Mouse (Mus musculus) 3134 (cell line): ENCODE results near the gene Whamm.

Experiments used
- DNase-seq: peaks from one replicate; pipeline ENCODE4 v3.0.0-alpha.2; 2011; ENCODE audit warnings: low spot score; ENCODE audit not compliant: insufficient read length; ENCODE audit errors: extremely low read depth

Gene Whamm

DNA sequence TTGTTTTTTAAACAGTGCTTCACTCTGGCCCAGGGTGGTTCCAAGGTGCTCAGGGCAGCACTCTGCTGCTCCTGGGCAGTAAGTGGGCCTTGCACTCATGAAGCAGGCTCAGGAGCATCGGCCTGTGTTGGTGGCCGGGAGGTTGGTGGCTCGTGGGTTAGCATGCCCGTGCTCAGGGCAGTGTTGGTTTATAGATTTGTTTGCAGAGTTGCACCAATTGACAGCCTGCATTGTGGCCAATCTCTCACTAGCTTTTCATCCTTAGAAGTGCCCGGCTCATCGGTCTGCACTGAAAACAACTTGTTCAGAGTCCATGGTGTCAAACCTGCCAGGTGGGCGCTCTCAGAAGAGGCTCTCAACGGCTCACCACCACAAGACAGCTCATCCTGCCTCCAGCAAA is 22.3 kb downstream of the Whamm start:
- DNase-seq = no peak

DNA sequence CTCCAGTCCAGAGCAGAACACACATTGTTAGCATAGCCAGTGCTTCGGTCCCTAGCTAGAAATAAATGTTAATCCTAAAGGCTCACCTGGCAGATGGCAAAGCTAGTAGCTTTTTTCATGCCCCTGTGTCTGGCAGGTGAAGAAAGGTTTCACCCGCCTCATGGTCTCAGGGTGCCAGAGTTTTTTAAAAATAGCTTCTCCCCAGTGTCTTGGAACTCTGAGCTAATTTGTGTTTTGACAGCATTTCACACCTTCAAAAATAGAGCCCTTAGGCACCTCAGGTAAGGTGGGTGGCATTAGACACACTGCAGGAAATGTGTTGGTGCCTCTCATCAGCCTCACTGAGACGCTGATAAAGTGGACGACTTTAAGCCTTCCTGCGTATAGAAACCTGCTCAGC is 24.0 kb downstream of the Whamm start:
- DNase-seq = no peak

DNA sequence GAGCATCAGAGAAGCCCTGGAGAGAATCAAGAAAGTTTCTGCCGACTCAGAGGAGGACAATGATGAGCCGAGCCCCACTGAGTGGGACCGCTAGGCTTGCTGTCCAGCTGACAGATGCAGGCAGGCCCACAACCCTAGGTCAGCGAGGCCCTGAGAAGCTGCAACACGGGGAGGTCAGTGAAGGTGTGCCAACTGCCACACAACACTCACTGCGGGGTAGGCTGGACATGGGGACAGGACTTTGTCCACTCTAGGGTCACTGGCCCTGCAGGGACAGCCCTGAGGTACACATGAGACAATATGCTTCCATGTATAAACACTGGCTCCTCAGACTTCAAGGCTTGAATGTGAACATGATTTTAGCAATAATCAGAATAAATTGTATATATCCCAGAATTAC is 25.0 kb downstream of the Whamm start:
- DNase-seq = no peak

DNA sequence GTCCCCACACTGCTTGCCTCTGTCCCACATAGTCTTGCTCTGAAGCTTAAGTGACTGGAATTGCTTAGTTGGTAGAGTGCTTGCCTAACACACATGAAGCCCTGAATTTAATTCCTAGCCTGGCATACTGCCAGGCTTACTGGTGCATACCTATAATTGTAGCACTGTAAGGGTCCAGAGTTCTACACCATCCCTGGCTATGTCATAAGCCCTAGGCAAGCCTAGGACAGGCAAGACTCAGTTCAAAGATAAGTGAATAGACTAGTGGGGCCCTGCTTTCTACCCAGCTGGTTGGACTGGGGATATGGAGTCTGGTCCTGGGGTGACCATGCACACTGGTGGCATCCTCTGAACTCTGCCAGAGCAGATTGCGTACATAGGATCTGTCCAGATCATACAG is 26.6 kb downstream of the Whamm start:
- no peak for DNase-seq

DNA sequence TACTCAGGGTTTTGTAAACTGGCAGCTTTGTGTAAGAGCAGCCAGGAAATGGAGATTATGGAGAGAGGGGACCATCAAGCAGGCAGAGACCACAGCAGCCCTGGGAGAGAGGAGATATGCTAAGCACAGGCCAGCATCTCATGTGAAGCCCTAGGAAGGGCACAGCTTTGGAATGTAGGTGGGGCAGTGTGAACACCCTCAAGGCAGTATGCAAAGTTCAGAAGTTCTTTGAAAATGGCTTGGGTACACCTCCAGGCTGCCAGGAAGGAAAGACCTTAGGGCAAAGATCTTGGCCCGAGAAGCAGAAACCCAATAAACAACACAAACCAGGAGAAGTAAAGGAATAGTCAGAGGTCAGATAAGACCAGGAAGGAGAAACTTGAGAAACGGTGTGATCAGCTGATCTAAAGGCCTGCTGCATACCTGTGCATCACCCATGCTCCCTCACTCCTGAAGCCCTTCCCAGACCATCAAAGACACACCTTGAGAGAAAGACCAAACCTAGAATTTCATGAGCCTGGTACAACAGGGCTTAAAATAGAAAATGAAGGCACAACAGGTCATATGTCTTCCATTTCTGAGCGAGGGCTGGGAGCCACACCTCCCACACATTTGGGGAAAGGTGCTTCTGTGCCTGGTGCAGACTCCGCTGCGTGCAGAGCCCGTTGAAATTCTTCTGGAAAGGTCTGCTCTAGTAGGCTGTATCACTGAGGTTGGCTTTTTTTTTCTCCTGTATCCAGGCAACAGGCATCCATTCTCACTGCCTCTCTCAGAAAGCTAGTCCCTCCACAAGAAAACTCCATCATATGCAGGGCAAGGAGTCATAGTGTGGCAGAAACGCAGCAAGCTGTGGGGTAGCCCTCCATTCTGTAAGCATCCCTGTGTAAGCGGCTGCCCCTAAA is 28.6 kb downstream of the Whamm start:
- DNase-seq = no peak

DNA sequence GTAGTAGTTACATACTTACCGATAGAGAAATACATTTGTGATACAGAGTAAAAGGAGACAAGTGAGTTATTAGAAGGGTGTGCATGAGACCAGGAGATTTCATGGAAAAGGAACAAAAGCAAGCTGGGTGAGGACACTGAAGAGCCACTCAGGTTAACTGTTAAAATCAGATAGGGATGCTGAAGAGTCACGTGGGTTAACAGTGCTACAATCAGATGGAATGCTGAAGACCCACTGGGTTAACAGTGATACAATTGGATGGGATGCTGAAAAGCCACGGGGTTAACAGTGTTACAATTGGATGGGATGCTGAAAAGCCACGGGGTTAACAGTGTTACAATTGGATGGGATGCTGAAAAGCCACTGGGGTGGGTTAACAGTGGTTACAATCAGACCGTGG is 33.9 kb downstream of the Whamm start:
- no peak for DNase-seq

DNA sequence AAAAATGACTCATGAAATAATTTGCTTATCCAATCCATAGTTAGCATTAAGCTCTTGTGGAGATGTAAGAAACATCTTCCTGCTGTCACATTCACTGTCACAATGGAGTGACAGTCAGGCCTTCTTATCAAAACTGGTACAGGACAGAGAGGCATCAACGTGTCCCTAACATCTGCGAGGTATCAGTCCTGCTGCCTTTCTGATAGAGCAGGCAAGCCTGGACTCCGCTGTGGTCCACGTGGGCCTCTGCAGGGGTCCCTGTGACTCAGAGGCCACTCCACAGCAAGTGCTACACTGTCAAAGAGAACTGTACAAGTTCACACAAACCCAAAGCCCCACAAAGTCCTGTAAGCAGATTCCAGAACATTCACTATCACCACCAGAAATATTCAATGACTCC is 34.4 kb downstream of the Whamm start:
- DNase-seq = no peak

DNA sequence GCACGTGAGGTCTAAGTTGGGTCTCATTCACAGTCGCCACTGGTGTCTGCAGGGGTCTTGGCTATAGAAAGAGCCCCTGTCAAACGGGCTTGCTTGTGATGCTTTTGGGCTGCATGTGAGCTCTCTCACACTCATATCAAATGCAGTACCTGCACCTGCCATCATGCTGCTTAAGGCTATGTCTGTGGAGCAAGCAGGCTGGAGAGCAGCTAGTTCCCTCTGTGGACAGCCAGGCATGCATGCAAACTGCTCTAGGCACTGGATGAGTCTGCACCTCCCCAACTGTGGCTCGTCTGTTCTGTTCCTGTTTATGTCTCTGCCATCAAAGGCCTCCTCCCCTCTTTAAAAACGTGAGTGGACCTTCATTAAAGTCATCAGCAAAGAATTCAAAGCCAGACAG is 35.4 kb downstream of the Whamm start:
- no peak for DNase-seq

DNA sequence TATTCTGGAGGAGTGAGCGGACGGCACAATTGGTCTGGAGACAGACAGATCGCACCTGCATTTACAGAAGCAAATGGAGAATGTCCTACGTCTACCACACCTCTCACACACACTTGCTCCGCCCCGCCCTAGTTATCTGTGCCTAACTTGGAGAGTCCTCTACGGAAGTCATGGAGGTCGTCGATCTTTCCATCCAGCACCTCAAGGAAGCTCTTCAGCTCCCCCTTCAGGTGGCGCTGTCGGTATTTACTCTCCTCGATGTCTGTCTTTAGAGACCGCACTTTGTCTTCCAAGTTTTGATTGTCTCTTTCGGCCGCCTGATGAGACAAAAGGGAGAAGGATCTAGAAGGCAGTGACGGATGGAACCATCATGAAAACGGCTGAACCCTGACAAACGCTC is 39.1 kb downstream of the Whamm start:
- DNase-seq = no peak

DNA sequence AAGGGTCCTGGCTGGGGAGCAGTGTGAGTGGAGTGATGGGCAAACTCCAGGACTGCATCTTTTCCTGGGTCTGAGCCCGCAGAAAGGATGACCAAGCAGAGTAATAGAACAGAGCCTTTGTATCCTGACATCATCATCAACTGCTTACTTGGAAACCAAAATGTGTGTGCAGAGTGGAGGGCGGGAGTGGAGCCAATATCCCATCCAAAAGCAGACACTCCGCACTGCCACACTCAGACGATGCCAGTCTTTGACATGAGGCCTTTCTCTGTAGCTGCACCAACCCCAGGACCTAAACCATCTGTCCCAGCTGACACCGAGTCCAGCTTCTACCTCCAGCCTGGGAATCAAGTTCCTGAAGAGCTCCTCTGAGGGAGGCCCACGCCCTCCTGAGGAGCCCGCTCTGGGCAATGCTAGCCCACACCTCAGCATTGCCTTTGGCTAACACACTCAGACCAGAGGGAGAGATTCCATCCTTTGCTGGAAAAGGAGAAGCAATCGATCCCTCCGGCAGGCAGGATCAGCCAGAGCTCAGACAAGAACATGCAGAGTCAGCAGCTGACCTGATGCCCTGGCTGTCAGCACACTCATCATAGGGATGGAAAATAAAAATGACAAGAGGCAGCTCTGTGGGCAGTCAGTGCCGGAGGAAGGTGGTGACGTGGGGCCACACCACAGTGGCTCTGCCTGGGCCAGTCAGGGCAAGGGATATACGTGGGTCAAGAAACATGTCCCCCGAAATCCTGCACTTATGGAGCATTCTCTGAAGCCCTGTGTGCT is 42.0 kb downstream of the Whamm start:
- no peak for DNase-seq

DNA sequence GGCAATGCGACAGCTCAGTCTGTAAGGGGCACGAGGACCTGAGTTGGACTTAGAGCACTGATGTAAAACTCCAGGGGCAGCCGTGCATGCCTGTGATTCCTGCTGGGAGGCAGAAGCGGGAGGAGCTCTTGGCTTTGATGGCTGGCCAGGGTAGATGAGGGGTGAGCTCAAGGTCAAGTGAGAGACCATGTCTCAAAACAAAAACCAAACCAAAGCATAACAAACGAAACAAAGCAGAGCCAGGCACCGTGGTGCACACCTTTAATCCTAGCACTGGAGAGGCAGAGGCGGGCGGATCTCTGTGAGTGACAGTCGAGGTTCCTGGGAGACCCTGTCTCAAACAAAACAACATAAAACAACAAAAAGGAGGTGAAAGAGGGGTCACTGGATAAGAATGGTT is 44.0 kb downstream of the Whamm start:
- no peak for DNase-seq

DNA sequence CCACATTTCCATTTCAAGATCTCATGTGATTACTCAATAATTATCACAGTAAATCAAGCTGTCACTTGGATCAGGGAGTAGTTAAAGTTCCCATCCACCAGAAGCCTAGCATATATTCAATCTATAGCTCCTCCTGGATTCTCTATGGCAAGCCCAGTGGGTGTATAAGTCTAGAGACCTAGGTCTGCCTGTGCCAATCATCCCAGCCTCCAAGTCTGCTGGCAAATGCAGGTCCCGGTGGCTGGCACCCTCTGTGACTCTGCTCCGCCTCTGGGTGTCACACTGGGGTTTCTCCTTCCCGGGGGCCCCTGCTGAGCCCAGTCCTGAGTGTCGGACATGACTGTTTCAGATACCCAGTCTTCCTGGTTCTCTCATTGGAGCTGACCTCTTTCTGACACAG is 51.7 kb downstream of the Whamm start:
- no peak for DNase-seq

DNA sequence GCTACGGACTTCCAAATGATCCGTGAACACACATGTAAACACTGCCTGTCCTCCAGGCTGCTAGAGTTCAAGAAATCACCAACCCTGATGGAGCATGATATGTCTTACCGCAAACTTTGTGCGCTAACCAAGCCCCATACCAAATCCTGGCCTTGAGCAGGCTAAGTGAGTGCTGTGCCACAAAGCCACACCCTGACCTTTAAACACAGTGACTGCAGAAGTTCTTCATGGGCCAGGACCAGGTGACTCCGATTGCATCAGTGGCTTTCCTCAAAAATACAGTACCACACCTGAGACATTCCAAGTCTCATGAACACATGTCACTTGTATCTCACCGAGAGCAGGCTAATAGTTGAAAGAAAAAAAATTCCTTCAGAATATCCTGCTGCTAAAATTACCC is 52.7 kb downstream of the Whamm start:
- no peak for DNase-seq

DNA sequence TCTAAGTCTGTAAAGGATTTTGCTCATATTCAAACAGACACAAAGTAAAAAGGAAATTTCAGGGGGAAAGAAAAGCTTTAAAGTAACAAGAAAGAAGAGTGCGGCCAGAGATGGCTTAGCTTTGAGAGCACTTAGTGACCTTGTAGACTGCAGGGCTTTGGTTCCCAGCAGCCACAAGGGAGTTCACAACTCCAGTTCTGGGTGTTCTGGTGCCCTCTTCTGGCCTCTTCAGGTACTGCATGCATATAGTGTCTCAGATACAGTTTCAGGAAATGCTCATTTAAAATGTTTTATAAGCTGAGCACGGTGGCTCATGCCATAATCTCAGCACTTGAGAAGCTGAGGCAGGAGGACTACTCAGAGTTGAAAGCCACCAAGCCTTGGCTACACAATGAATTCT is 55.4 kb downstream of the Whamm start:
- DNase-seq = no peak

DNA sequence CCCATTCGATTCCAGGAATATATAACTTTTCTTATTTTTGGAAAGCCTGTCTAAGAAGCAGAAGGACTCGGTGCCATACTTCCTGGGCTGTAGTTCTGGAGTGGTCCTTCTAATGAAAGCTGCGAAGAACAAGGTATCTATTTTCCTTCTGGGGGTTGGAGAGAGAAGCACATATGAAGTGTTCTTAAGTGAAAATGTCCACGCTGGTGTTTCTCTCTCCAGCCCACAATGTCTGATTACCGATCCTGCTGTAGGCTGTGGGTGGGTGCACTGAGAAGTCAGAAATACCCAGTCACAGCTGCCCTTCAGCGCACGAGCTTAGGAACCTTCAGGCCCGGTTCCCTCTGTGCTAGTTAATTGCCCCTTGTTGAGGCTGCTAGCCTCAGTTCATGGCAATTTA is 60.2 kb downstream of the Whamm start:
- DNase-seq = no peak

DNA sequence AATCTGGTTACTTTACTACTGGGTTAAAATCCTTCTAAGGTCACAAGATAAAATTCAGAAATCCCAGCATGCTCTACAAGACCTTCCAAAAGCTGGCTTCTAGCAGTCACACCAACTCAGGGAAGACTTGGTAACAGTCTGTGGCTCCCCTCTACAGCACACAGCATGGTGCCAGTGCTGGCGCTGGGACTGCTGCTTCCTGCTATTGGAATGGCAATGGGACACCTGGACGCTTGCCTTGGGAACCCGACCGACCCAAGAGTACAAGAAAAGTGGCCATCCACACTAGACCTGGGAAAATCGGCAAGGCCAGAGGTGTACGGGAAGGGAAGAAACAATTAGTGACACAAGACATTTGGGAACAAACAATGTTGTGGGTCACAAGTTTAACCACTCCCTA is 61.5 kb downstream of the Whamm start:
- DNase-seq = no peak

DNA sequence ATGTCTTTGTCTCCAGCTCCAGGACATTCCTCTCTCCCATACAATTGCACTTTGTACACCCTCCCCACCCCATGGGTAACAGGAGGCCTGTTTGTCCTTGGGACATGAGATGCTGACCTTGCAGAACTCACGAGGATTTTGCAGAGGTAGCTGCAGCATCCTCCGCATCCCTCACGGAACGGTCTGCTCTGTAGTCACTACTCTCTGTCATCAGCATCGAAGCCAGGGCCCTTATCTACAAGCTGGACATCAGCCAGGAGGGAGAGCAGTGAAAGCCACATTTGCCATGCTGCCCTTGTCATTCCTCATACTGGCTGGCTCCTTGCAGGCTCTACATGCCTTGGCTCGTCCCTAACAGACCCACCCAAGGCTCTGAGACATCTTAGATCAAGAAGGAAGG is 70.0 kb downstream of the Whamm start:
- DNase-seq = no peak

DNA sequence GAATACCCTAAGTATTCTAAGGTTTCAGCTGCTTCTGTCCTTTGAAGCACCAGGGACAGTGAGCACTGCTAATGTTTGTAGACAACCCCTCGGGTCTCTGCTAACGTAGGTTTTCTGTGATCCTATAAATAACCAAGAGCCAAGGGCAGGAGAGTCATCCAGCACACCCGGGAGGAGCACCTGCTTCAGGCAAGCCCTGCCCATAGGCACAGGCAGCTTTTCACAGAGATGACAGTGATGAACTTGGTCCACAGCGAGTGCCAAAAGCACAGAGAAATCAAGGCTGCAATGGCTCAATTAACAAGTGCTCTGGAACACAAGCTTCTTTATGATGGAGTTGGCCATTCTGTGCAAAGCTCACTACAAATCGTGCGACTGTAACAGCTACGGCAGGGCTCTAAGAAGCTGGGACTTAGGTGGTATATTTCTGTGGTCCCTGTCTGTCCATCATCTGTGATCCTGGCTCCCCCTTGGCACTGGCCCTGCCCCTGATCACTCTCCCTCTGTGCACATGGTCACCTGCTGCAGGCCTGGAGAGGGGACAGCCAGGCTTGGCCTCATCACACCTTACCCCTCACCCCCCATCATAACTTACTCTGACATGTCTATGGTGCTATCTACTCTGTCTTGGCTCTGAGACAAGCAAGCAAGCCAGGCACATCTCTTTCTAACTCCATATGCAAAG is 73.6 kb downstream of the Whamm start:
- no peak for DNase-seq
